Mouse (Mus musculus): Measurements from ENCODE around the gene Psme3. TPM values are rescaled to one million over a fixed set of nuclear protein-coding genes. Genes with fewer than 3 reads are reported as not detected.

Psme3 gene
- polyA plus RNA-seq, 1 experiment from 2014 or later: 148 TPM

GRCm38 (mm10) chr11:101282896-101283295 is 33.1 kb upstream of the Psme3 start:
- ATAC-seq (ENCODE audit: insufficient number of reproducible peaks, insufficient read depth, low FRiP score, low TSS enrichment, low read depth): no peak
- peaks cover 17% of the 10 kb centered on the region for H3K4me1 ChIP-seq
- no peak overlapping the region for H3K4me3 ChIP-seq
- H3K27ac ChIP-seq: no peak overlapping the region
- 32% methylated on average over 5 of the region's 5 CpGs for WGBS
- H3K36me3 ChIP-seq: peaks cover 14% of the 10 kb centered on the region
- no peaks in the 10 kb centered on the region for H3K9me3 ChIP-seq
- no peak overlapping the region for H3K9ac ChIP-seq
- 0 out of 2 replicates have a peak, but pooled peaks cover 3% of the 10 kb centered on the region for H3K27me3 ChIP-seq
- H3K4me2 ChIP-seq: no peak overlapping the region

DNA sequence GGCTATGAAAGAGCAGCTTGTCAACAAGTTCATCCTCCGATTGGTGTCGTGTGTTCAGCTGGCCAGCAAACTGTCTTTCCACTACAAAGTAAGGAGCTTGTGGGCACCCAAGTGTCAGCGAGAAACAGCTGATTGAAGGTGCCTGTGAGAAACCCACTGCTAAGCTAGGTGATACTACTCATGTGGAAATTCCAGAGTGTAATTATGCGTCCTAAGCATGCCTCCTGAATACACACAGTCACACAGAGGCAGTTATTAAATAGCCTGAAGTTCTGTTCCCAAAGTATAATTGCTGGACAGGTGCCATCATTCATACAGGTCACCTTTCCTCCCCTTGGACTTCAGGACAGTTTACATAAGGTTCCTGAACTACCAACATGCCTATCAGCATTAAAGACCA is 32.2 kb upstream of the Psme3 start:
- no peaks in the 10 kb centered on the region for H3K9me3 ChIP-seq
- H3K36me3 ChIP-seq: peaks cover 16% of the 10 kb centered on the region
- no peak overlapping the region for H3K27ac ChIP-seq
- 0 out of 2 replicates have a peak overlapping the region, but pooled peaks have one; percentile 22 for H3K9ac ChIP-seq
- H3K4me2 ChIP-seq: no peak overlapping the region
- no peak overlapping the region for H3K4me3 ChIP-seq
- no peak for ATAC-seq (ENCODE audit: insufficient number of reproducible peaks, insufficient read depth, low FRiP score, low TSS enrichment, low read depth)
- 0 out of 2 replicates have a peak, but pooled peaks cover 3% of the 10 kb centered on the region for H3K27me3 ChIP-seq
- peaks cover 13% of the 10 kb centered on the region; the same call in 1 of the 2 replicates for H3K4me1 ChIP-seq
- WGBS: 67% methylated on average over 4 of the region's 4 CpGs

- WGBS: 88% methylated on average over 9 of the region's 9 CpGs
- H3K36me3 ChIP-seq: peaks cover 51% of the 10 kb centered on the region
Observed at GRCm38 (mm10) chr11:101287306-101287705, 28.7 kb upstream of the Psme3 start.

GRCm38 (mm10) chr11:101291231-101291630 is 24.8 kb upstream of the Psme3 start:
- Histone ChIP-seq H3K36me3 (peaks cover 83% of the 10 kb centered on the region), H3K4me1 (no peaks in the 10 kb centered on the region)

More at GRCm38 (mm10) chr11:101287306-101287705, 28.7 kb upstream of the Psme3 start:
- Histone ChIP-seq H3K4me1 (peaks cover 7% of the 10 kb centered on the region; the same call in 1 of the 2 replicates), H3K27me3 (no peaks in the 10 kb centered on the region), H3K4me3 (no peak overlapping the region), H3K9ac (no peak overlapping the region), H3K4me2 (no peak overlapping the region), H3K27ac (no peak overlapping the region), H3K9me3 (no peaks in the 10 kb centered on the region)
- ATAC-seq (ENCODE audit: insufficient number of reproducible peaks, insufficient read depth, low FRiP score, low TSS enrichment, low read depth): no peak

GRCm38 (mm10) chr11:101295191-101295590 is 20.8 kb upstream of the Psme3 start:
- WGBS: 94% methylated on average over 8 of the region's 8 CpGs
- H3K9ac ChIP-seq: no peak overlapping the region
- H3K36me3 ChIP-seq: peaks cover 88% of the 10 kb centered on the region
- H3K27me3 ChIP-seq: no peaks in the 10 kb centered on the region
- no peak overlapping the region for H3K4me3 ChIP-seq
- H3K27ac ChIP-seq: no peak overlapping the region
- no peaks in the 10 kb centered on the region for H3K9me3 ChIP-seq
- no peak overlapping the region for H3K4me2 ChIP-seq
- ATAC-seq (ENCODE audit: insufficient number of reproducible peaks, insufficient read depth, low FRiP score, low TSS enrichment, low read depth): no peak
- no peaks in the 10 kb centered on the region for H3K4me1 ChIP-seq

More at GRCm38 (mm10) chr11:101291231-101291630, 24.8 kb upstream of the Psme3 start:
- Histone ChIP-seq H3K9ac (no peak overlapping the region), H3K4me2 (no peak overlapping the region), H3K27ac (no peak overlapping the region), H3K4me3 (no peak overlapping the region), H3K9me3 (no peaks in the 10 kb centered on the region), H3K27me3 (no peaks in the 10 kb centered on the region)
- ATAC-seq (ENCODE audit: insufficient number of reproducible peaks, insufficient read depth, low FRiP score, low TSS enrichment, low read depth): no peak
- 95% methylated on average over 8 of the region's 8 CpGs for WGBS

DNA sequence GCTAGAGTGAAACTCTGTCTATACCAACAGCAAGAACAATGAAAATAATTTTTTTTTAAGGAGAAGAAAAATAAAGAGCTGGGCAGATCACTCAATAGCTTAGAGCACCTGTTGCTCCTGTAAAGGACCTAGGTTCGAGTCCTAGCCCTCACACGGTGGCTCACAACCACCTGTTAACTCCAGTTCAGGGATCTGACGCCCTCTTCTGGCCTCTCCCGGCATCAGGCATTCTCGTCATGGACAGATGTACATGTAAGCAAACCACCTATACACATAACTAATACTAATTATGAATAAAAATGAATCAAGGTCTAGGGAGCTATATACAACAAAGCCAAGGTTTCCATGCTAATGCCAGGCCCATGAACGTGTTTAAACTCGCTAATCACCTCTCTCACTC is 15.1 kb upstream of the Psme3 start:
- Histone ChIP-seq H3K27ac (no peak overlapping the region), H3K27me3 (no peaks in the 10 kb centered on the region), H3K9ac (peak overlapping the region; percentile 92), H3K4me1 (peaks cover 14% of the 10 kb centered on the region), H3K9me3 (no peaks in the 10 kb centered on the region), H3K4me3 (peak overlapping the region; percentile 79), H3K4me2 (peak overlapping the region; percentile 98), H3K36me3 (peaks cover 32% of the 10 kb centered on the region)
- no peak for ATAC-seq (ENCODE audit: insufficient number of reproducible peaks, insufficient read depth, low FRiP score, low TSS enrichment, low read depth)
- WGBS: 68% methylated on average over 7 of the region's 7 CpGs

- no peak for ATAC-seq (ENCODE audit: insufficient number of reproducible peaks, insufficient read depth, low FRiP score, low TSS enrichment, low read depth)
- H3K27me3 ChIP-seq: no peaks in the 10 kb centered on the region
- H3K9ac ChIP-seq: peak overlapping the region; percentile 92
- H3K9me3 ChIP-seq: no peaks in the 10 kb centered on the region
- H3K4me3 ChIP-seq: peak overlapping the region; percentile 79
- no peak overlapping the region for H3K27ac ChIP-seq
- H3K4me2 ChIP-seq: peak overlapping the region; percentile 98
- peaks cover 32% of the 10 kb centered on the region for H3K36me3 ChIP-seq
- WGBS: 13% methylated on average over 26 of the region's 26 CpGs
- H3K4me1 ChIP-seq: peaks cover 14% of the 10 kb centered on the region
Observed at GRCm38 (mm10) chr11:101301299-101302003, 14.6 kb upstream of the Psme3 start.

- H3K9me3 ChIP-seq: no peaks in the 10 kb centered on the region
- peak within 1 kb of the TSS; percentile 98 for H3K4me2 ChIP-seq
- peak within 1 kb of the TSS; percentile 92 for H3K9ac ChIP-seq
- no peak within 1 kb of the TSS for H3K27ac ChIP-seq
- WGBS: 7% methylated on average over 39 of the region's 39 CpGs
- peaks cover 26% of the 10 kb centered on the region for H3K36me3 ChIP-seq
- peaks cover 4% of the 10 kb centered on the region; the same call in 1 of the 2 replicates for H3K27me3 ChIP-seq
- H3K4me1 ChIP-seq: peaks cover 14% of the 10 kb centered on the region
- H3K4me3 ChIP-seq: peak within 1 kb of the TSS; percentile 79
- ATAC-seq (ENCODE audit: insufficient number of reproducible peaks, insufficient read depth, low FRiP score, low TSS enrichment, low read depth): peak; percentile 88
Observed at GRCm38 (mm10) chr11:101302004-101302798, 13.8 kb upstream of the Psme3 start, which contains the start of gene Becn1. TSS of gene Becn1 (minus strand) at chr11:101302286.

DNA sequence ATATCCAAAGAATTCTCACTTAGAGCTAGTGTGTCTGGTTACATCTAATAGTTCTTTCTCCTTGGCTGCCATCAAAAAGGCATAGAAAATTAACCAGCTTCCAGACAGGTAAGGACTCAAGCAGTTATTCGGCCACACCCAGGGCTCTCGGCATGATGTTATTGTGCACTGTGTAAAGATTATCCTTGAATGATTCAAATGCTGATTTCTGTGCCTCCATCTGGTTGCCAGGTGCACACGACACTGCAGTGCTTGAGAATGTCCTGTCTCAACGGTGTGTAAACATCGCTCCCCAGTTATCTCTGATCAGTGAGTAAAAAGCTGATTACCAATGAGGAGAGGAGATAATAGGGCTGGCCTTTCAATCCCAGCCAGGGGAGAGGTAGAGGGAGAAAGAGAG is 8.3 kb upstream of the Psme3 start:
- Histone ChIP-seq H3K27ac (no peak overlapping the region), H3K27me3 (peaks cover 5% of the 10 kb centered on the region; the same call in 1 of the 2 replicates), H3K36me3 (no peaks in the 10 kb centered on the region), H3K4me2 (no peak overlapping the region), H3K4me1 (no peaks in the 10 kb centered on the region), H3K9ac (no peak overlapping the region), H3K4me3 (no peak overlapping the region), H3K9me3 (no peaks in the 10 kb centered on the region)
- WGBS: 40% methylated on average over 5 of the region's 5 CpGs
- no peak for ATAC-seq (ENCODE audit: insufficient number of reproducible peaks, insufficient read depth, low FRiP score, low TSS enrichment, low read depth)

- Histone ChIP-seq H3K27me3 (peaks cover 5% of the 10 kb centered on the region; the same call in 1 of the 2 replicates), H3K4me2 (no peak overlapping the region), H3K27ac (no peak overlapping the region), H3K9me3 (no peaks in the 10 kb centered on the region), H3K9ac (no peak overlapping the region), H3K4me1 (no peaks in the 10 kb centered on the region), H3K4me3 (no peak overlapping the region), H3K36me3 (no peaks in the 10 kb centered on the region)
- ATAC-seq (ENCODE audit: insufficient number of reproducible peaks, insufficient read depth, low FRiP score, low TSS enrichment, low read depth): no peak
- 80% methylated on average over 3 of the region's 3 CpGs for WGBS
Observed at GRCm38 (mm10) chr11:101311083-101311482, 4.9 kb upstream of the Psme3 start.

GRCm38 (mm10) chr11:101312150-101312549 is 3.9 kb upstream of the Psme3 start:
- no peaks in the 10 kb centered on the region for H3K36me3 ChIP-seq
- H3K9ac ChIP-seq: no peak overlapping the region
- no peak overlapping the region for H3K27ac ChIP-seq
- peaks cover 7% of the 10 kb centered on the region for H3K4me1 ChIP-seq
- no peak overlapping the region for H3K4me2 ChIP-seq
- peaks cover 2% of the 10 kb centered on the region; the same call in 1 of the 2 replicates for H3K27me3 ChIP-seq
- no peaks in the 10 kb centered on the region for H3K9me3 ChIP-seq
- H3K4me3 ChIP-seq: no peak overlapping the region
- 73% methylated on average over 3 of the region's 3 CpGs for WGBS
- ATAC-seq (ENCODE audit: insufficient number of reproducible peaks, insufficient read depth, low FRiP score, low TSS enrichment, low read depth): no peak

Data from embryonic facial prominence, embryonic 13.5 days (tissue).